Mouse (Mus musculus): ENCODE results near the gene Comt. TPM values are rescaled to one million over a fixed set of nuclear protein-coding genes. Genes with fewer than 3 reads are reported as not detected.

The Comt gene
- polyA plus RNA-seq, 1 experiment: 157 TPM

- no peak for DNase-seq (ENCODE audit: low read depth, low spot score)
Measured at GRCm38 (mm10) chr16:18394056-18394455, 32.6 kb downstream of the Comt start.

DNA sequence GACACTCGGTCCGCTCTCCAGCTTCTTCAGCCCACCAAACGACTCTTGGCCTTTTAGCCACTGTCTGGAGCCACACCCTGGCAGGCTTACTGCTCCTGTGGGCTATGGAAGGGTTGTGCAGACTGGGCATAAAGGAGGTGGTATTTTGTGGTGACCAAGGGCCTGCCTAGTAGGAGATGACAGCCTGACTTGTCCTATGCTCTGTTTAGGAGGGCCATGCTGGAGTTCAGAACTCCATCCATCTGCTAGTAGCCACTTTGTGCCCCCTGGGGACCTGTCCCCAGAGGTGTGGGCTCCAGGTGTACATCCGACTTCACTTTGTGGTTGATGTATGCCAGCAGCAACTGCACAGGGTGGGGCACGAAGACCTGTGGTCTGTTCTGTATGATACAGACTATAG, 33.1 kb downstream of the Comt start:
- no peak for DNase-seq (ENCODE audit: low read depth, low spot score)
- 67% methylated on average over 5 of the region's 5 CpGs for WGBS

More at GRCm38 (mm10) chr16:18394056-18394455, 32.6 kb downstream of the Comt start:
- WGBS: 85% methylated on average over 3 of the region's 3 CpGs

GRCm38 (mm10) chr16:18392469-18393426, 33.9 kb downstream of the Comt start:
- 1% methylated on average over 62 of the region's 63 CpGs for WGBS
- DNase-seq (ENCODE audit: low read depth, low spot score): peak; percentile 46

DNA sequence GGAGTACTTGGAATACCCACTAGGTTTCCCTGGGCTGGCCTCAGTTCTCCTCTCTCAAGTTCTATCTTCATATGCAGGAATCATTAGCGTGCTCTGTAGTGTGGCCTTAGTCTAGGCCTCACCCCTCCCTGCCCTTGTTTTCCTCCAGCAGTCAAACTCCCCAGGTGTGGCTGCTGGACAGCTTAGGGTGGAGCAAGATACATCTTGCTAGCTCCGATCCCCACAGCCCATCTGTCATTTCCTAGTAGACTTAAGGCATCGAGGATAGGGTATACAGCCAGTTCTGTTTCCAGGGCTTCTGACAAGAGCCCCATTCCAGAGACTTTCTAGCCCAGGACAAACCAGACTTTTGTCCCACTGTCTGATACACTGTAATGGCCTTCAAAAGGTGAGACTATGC, 34.9 kb downstream of the Comt start:
- WGBS: 75% methylated on average over 3 of the region's 3 CpGs

GRCm38 (mm10) chr16:18391127-18391526, 35.5 kb downstream of the Comt start:
- 97% methylated on average over 3 of the region's 3 CpGs for WGBS
- no peak for DNase-seq (ENCODE audit: low read depth, low spot score)

More for the DNA sequence above, 34.9 kb downstream of the Comt start:
- no peak for DNase-seq (ENCODE audit: low read depth, low spot score)

GRCm38 (mm10) chr16:18390399-18390798, 36.3 kb downstream of the Comt start:
- WGBS: 84% methylated on average over 6 of the region's 6 CpGs
- DNase-seq (ENCODE audit: low read depth, low spot score): no peak

DNA sequence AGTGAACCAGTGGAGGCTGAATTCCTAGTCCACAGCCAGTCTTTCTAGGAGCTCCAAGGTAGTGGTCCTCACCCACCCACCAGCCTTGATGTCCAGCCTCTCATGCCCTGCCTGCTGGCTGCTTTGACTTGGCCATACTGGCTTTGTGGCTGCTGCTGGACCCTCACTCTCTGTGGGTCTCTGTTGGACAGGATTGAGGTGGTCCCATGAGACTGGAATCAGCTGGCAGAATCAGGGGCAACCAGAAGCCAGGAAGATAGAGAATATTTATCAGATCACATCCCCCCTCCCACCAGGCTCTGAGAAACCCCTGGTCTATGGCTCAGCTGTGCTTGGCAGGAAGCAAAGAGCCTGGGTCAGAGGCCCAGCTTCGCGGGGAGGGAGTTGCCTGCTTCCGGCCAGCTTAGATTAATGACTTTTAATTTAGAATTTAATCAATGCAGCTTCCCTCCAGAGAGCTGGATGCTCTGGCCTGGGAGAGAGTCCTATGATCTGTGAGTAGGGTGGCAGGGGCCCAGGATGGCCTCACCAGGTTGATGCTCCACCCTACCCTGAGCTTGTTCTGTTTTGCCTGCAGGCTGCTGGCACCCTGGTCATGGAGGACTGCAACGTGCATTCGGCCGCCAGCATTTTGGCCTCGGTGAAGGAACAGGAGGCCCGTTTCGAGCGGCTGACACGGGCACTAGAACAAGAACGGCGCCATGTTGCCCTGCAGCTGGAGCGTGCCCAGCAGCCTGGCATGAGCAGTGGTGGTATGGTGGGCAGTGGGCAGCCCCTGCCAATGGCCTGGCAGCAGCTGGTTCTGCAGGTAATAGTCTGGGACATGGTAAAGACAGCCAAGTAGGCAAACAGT, 37.8 kb downstream of the Comt start:
- WGBS: 90% methylated on average over 14 of the region's 14 CpGs

DNA sequence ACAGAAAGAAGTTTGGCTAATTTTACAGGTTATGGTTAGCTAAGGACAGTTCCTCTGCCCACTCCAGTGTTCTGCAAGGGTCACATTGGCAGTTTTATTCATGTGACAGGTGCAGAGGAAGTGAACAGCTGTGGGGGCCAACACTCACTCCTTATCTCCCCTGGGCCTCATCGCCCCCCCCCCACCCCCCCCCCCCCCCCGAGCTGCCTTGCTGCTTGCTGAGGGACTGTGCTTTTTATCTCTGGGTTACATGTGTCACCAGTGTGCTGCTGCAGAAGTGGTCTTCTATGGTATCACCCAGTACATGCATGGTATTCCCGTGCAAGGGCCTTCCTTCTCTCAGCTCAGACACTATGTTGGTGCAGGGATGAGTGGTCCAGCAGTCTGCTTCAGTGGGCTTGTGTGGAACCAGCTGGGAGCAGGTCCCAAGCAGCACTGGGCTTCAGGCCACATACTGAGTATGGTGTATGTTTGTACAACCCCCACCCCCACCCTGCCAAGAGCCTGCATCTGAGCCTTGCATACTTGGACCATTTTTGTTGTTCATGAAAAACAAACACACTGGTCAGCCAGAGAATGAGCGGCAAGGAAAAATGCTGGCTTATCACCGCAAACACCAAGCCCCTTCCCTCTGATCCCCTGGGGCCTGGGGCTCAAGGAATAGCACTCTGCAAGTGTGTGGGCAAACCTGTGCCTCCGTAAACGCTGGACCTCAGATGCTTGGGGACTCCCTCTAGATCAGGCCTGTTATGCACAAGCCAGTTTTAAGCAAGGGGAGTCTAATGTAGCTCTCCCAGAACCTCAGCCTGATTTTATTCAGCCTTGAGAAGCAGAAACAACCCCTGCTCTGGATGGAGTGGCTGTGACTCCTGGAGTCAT, 38.7 kb downstream of the Comt start:
- WGBS: 50% methylated on average over 7 of the region's 7 CpGs
- no peak for DNase-seq (ENCODE audit: low read depth, low spot score)

More for the DNA sequence above, 37.8 kb downstream of the Comt start:
- DNase-seq (ENCODE audit: low read depth, low spot score): no peak

DNA sequence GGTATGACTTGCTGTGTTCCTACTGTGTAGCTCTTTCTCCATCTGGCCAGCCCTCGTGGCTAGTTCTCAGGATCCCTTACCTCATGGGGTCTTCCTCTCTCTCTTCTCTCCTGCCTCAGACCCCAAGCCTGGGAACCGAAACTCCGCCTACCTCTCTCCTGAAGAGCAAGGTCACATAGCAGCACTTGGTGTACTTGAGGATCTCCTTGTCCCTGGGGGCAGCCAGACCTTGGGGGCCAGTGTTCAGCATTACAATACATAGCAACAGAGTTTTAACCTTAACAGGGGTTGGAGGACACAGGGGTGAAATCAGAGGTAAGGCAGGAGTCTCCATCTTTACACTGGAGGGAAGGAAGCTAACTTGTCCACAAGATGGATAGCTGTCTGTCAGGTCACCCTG, 39.7 kb downstream of the Comt start:
- whole genome bisulfite sequencing: 72% methylated on average over 3 of the region's 3 CpGs
- no peak for DNase-seq (ENCODE audit: low read depth, low spot score)

GRCm38 (mm10) chr16:18386451-18386850, 40.2 kb downstream of the Comt start:
- 69% methylated on average over 7 of the region's 7 CpGs for WGBS
- DNase-seq (ENCODE audit: low read depth, low spot score): no peak

DNA sequence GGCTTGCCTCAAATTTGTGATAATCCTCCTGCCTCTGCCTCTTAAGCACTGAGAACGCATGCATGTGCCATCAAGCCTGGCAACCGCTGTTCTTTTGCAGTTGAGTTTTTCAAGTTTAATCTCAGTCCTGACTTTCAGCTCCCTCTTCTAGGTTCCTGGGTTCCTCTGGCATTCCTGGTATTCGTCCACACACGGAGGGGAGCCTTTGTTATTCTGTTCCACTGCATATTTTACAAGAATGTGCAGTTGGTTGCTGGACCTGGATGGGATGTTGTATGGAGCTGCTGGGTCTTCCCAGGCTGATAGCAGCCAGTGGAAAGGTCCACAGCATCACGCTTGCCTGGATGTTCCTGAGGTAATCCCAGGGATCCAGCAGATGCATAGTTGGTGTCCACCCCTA, 41.2 kb downstream of the Comt start:
- 83% methylated on average over 5 of the region's 5 CpGs for WGBS
- no peak for DNase-seq (ENCODE audit: low read depth, low spot score)

- DNase-seq (ENCODE audit: low read depth, low spot score): no peak
- WGBS: 86% methylated on average over 8 of the region's 8 CpGs
Measured at GRCm38 (mm10) chr16:18384659-18385058, 42.0 kb downstream of the Comt start.

- no peak for DNase-seq (ENCODE audit: low read depth, low spot score)
- WGBS: 71% methylated on average over 7 of the region's 7 CpGs
Measured at GRCm38 (mm10) chr16:18384211-18384610, 42.4 kb downstream of the Comt start.

DNA sequence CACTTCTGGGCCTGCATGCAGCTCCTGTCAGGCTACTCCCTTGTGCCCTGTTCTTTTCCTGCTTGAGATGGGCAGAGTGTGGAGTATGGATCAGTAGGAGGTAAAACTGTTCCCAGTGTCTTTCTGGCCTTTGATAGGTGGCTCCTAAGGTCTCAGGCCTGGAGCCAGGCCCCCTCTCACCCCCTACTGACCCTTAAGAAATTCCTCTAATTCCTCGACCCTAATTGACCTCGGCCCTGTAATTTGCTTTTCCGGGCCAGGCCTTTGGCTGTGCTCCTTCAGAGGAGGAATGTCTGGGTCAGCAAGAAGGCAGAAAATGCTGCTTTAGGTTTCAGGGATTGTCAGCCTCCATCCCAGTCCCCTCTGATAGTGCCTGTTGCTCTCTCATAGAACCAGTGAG, 42.9 kb downstream of the Comt start:
- no peak for DNase-seq (ENCODE audit: low read depth, low spot score)
- 75% methylated on average over 3 of the region's 3 CpGs for WGBS

GRCm38 (mm10) chr16:18383045-18383726, 43.5 kb downstream of the Comt start:
- WGBS: 78% methylated on average over 9 of the region's 9 CpGs
- DNase-seq (ENCODE audit: low read depth, low spot score): no peak

DNA sequence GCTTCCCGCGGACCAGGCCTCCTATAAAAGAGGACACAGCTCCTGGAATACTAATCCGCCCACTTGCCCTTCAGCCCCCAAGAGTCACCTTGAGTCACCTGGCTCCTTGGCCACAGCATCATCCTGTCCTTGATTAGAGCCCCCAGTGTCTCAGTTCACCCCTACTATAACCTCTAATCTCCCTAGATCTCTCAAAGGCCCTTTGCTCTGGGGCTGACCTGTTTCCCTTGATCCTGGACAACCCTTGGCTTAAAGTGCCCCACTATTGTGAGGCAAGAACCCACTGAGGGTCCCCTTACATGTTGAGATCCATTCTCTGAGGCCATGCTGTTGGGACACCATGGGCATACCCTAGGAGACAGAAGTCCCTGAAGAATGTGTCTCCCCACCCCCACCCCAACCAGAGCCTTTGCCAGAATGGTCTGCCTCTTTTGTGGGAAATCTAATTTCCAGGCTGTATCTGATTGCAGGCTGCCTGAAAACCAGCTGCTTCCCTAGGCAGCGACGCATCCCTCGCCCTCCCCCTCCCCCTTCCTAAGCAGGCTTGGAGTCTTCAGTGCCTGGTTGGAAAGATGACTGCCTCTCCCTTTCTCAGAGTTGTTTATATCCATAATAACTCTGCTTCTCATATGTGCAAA, 44.9 kb downstream of the Comt start:
- DNase-seq (ENCODE audit: low read depth, low spot score): no peak
- WGBS: 77% methylated on average over 6 of the region's 6 CpGs

- DNase-seq (ENCODE audit: low read depth, low spot score): no peak
- WGBS: 84% methylated on average over 6 of the region's 6 CpGs
Measured at GRCm38 (mm10) chr16:18380495-18381063, 46.1 kb downstream of the Comt start.

DNA sequence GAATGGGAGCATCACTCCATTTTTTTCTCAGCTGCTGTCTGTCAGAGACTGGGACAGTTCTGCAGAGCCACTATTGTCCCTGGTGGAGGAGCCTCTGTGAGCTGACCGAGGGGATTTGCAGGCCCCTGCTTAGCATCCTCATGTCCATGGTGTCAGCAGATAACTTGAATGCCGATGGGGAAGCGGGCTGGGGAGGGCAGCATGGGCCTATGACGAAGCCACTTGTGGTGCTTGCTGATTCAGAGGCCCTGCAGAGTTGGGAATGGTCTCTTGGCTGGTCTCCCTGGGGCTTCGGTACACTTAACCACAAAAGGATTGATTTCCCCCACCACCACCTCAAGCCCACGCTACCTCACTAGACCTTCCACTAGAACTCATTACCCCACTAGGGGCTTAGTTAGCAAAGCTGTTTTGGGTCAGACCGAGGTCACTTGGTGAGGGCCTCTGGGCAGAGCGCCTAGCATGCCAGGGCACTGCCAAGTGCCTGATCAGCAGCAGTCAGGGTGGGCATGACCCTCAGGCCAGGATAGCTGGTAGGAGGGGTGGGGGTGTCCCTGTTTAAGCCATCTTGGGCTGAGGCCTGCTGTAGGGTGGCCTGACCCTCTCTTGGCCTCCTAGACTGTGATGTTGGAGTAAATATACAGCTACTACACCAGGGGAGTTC, 47.2 kb downstream of the Comt start:
- 87% methylated on average over 8 of the region's 8 CpGs for WGBS
- DNase-seq (ENCODE audit: low read depth, low spot score): no peak
